Mouse (Mus musculus): ENCODE data around the gene Megf8.

DNA sequence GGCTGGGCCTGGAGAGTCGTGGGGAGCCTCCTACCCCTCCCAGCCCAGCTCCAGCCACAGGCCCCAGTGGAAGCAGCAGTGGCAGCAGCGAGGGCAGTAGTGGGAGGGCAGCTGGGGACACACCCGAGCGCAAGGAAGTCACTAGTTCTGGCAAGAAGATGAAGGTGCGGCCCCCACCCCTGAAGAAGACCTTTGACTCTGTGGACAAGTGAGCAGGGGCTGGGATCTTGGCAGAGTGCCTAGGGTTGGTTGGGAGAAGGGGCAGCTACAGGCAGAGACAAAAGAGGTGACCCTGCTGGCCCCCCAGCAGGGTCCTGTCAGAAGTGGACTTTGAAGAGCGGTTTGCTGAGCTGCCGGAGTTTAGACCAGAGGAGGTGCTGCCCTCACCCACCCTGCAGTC, 24.9 kb upstream of the Megf8 start:
- TF ChIP-seq CTCF (IDR thresholded peaks at IDR 0.05; ENCODE audit: borderline replicate concordance, extremely low read depth, insufficient read depth, insufficient read length) (no peak), POLR2A (IDR thresholded peaks at IDR 0.05; ENCODE audit: borderline replicate concordance, extremely low read depth, insufficient read depth, insufficient read length, poor library complexity, severe bottlenecking) (no peak)

All from brain, embryonic 14.5 days (tissue).